Mouse (Mus musculus): ENCODE results near the gene Tmem270.

- TF ChIP-seq GATA1 (IDR thresholded peaks at IDR 0.05; ENCODE audit: low read length) (no peak), TAL1 (IDR thresholded peaks at IDR 0.05; ENCODE audit: low read length) (no peak)
Measured at GRCm38 (mm10) chr5:134873034-134873433, 33.5 kb downstream of the Tmem270 start.

Data from erythroblast, embryonic 14.5 days (primary cell).